Mouse (Mus musculus) forebrain, embryonic 10.5 days (tissue): ENCODE measurements around the gene Mgat4b. TPM values are rescaled to one million over a fixed set of nuclear protein-coding genes. Genes with fewer than 3 reads are reported as not detected.

ENCODE experiments used
- DNase-seq: peaks from one replicate; pipeline ENCODE4 v3.0.0-alpha.2; 2017; ENCODE audit warnings: low spot score; ENCODE audit errors: extremely low spot score
- H3K27ac ChIP-seq: fragments of 300-500 bp; sonication (generic); 2 replicates; pipeline ENCODE4 v1.5.1; 2016; ENCODE audit warnings: mild to moderate bottlenecking
- H3K27me3 ChIP-seq: fragments of 300-500 bp; sonication (generic); 2 replicates; pipeline ENCODE4 v1.6.1; 2016; ENCODE audit warnings: mild to moderate bottlenecking; ENCODE audit not compliant: poor library complexity, severe bottlenecking
- H3K36me3 ChIP-seq: fragments of 300-500 bp; sonication (generic); replicated peaks from 2 replicates; pipeline ENCODE4 v1.6.1; 2016; ENCODE audit warnings: mild to moderate bottlenecking, moderate library complexity
- H3K4me1 ChIP-seq: fragments of 300-500 bp; sonication (generic); 2 replicates; pipeline ENCODE4 v1.6.1; 2016
- H3K4me3 ChIP-seq: fragments of 300-500 bp; sonication (generic); 2 replicates; pipeline ENCODE4 v1.5.1; 2016; ENCODE audit warnings: mild to moderate bottlenecking, moderate library complexity
- H3K9me3 ChIP-seq: fragments of 300-500 bp; sonication (generic); 2 replicates; pipeline ENCODE4 v1.6.1; 2016; ENCODE audit warnings: mild to moderate bottlenecking, moderate library complexity
- whole genome bisulfite sequencing: fragments of 180-500 bp; shearing (Covaris S2); methylation state at CpG from one replicate; pipeline ENCODE4 v1.1.7; 2016; 5-methylcytosine and 5-hydroxymethylcytosine counted together
- polyA plus RNA-seq: library from polyadenylated mRNA; unstranded; fragments of >200 nt; fragmentation: Nextera tagmentation; extraction: Ambion mirVana; gene quantifications from 2 replicates; pipeline ENCODE4 v1.2.1, GENCODE M21; 2016

Mgat4b gene
- polyA plus RNA-seq, 1 experiment from 2014 or later, result 10.8 TPM

GRCm38 (mm10) chr11:50207344-50207743 is 3.3 kb upstream of the Mgat4b start:
- no peak for DNase-seq
- Histone ChIP-seq H3K36me3 (peaks cover 62% of the 10 kb centered on the region), H3K4me3 (no peak overlapping the region), H3K27me3 (no peaks in the 10 kb centered on the region), H3K4me1 (peaks cover 20% of the 10 kb centered on the region), H3K27ac (no peak overlapping the region), H3K9me3 (no peaks in the 10 kb centered on the region)
- WGBS, result 95% methylated on average over 14 of the region's 14 CpGs

GRCm38 (mm10) chr11:50208039-50208438 is 2.7 kb upstream of the Mgat4b start:
- H3K36me3 ChIP-seq, result peaks cover 55% of the 10 kb centered on the region
- 93% methylated on average over 5 of the region's 5 CpGs for WGBS

DNA sequence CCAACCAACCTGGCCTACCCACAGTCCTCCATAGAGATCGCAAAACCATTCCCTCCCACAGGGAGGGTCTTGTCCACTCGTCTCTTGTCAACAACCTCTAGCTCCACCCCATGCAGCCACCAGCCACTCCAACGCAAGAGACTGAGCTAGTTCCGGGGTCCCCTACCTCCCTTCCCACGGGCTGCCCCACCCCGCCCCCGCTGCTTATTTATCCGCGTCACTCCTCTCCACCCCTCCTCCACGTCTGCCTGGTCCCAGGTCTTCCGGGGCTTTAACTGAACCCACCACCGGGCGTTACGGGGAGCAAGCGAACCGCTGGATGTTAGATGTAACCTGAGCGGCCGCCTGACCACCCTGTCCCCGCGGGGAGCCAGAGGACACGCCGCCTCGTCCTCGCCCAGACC is 587 bp upstream of the Mgat4b start:
- Histone ChIP-seq H3K9me3 (no peaks in the 10 kb centered on the region), H3K27ac (peak overlapping the region; percentile 95), H3K27me3 (no peaks in the 10 kb centered on the region), H3K36me3 (peaks cover 35% of the 10 kb centered on the region), H3K4me3 (peak overlapping the region; percentile 97), H3K4me1 (peaks cover 27% of the 10 kb centered on the region)
- DNase-seq, result peak; percentile 88
- WGBS, result under 1% methylated on average over 24 of the region's 24 CpGs

More at GRCm38 (mm10) chr11:50208039-50208438, 2.7 kb upstream of the Mgat4b start:
- H3K27me3 ChIP-seq, result no peaks in the 10 kb centered on the region
- H3K4me1 ChIP-seq, result peaks cover 25% of the 10 kb centered on the region
- H3K4me3 ChIP-seq, result no peak overlapping the region
- no peak for DNase-seq
- H3K9me3 ChIP-seq, result no peaks in the 10 kb centered on the region
- no peak overlapping the region for H3K27ac ChIP-seq

DNA sequence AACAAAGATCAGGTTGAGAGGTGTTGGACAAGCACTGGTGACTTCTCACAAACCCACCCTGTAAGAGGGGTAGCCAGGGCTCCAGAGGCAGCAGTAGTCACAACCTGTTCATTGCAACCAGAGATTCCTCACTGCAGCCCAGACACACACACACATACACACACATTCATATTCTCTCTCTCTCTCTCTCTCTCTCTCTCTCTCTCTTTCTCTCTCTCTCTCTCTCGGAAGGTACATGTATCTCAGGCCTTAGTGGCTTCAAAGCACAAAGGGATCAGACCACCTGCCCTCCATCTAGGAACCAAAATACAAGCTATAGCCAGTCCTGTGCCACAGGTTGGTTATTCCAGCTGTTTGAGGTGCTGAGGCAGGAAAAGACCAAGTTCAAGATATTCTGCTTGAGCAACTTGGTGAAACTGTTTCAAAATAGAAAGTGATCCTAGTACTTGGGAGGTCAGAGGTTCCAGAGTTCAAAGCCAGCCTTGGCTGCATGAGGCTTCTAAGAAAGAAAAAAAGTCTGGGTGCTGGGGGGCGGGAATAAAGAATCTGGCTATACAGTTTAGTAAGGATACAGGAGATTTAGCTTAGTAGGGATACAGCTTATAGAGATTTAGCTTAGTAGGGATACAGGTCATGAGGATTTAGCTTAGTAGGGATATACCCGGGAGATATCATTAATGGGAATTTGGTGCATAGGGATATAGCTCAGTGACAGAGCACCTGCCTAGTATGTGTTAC is 801 bp downstream of the Mgat4b start:
- peaks cover 41% of the 10 kb centered on the region for H3K4me1 ChIP-seq
- H3K27me3 ChIP-seq, result no peaks in the 10 kb centered on the region
- peak overlapping the region; percentile 95; the same call in 1 of the 2 replicates for H3K27ac ChIP-seq
- DNase-seq, result no peak
- 89% methylated on average over 3 of the region's 3 CpGs for WGBS
- peak overlapping the region; percentile 97 for H3K4me3 ChIP-seq
- H3K36me3 ChIP-seq, result peaks cover 22% of the 10 kb centered on the region
- no peaks in the 10 kb centered on the region for H3K9me3 ChIP-seq

DNA sequence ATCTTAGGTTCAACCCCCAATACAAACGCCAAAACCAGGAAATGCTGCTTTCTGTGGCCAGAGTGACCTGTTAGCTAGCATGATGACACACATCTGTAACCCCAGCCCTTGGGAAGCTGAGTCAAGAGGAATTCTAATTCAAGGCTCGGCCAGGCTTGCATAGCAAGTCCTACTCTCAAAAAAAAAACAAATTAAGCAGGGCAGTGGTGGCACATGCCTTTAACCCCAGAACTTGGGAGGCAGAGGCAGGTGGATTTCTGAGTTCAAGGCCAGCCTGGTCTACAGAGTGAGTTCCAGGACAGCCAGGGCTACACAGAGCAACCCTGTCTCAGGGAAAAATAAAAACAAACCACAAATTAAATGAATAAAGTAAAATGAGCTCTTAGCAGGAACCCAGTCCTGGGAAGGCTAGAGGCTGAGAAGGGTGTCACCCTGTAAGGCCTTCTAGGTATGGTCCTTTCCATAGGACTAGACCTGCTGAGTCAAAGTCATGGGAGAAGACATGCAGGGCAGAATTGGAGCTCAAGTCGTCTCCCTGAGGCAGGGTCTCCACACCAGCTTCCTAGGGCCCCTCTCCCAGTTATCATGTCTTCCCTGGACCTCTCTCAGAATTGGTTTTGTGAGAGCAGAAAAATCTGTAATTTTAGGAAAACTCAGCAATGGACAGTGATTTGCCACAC is 1.5 kb downstream of the Mgat4b start:
- 74% methylated on average over 3 of the region's 3 CpGs for WGBS
- Histone ChIP-seq H3K9me3 (no peaks in the 10 kb centered on the region), H3K4me1 (peaks cover 48% of the 10 kb centered on the region), H3K27me3 (no peaks in the 10 kb centered on the region), H3K4me3 (no peak overlapping the region), H3K36me3 (peaks cover 14% of the 10 kb centered on the region), H3K27ac (0 out of 2 replicates have a peak overlapping the region, but pooled peaks have one; percentile 30)
- DNase-seq, result no peak

DNA sequence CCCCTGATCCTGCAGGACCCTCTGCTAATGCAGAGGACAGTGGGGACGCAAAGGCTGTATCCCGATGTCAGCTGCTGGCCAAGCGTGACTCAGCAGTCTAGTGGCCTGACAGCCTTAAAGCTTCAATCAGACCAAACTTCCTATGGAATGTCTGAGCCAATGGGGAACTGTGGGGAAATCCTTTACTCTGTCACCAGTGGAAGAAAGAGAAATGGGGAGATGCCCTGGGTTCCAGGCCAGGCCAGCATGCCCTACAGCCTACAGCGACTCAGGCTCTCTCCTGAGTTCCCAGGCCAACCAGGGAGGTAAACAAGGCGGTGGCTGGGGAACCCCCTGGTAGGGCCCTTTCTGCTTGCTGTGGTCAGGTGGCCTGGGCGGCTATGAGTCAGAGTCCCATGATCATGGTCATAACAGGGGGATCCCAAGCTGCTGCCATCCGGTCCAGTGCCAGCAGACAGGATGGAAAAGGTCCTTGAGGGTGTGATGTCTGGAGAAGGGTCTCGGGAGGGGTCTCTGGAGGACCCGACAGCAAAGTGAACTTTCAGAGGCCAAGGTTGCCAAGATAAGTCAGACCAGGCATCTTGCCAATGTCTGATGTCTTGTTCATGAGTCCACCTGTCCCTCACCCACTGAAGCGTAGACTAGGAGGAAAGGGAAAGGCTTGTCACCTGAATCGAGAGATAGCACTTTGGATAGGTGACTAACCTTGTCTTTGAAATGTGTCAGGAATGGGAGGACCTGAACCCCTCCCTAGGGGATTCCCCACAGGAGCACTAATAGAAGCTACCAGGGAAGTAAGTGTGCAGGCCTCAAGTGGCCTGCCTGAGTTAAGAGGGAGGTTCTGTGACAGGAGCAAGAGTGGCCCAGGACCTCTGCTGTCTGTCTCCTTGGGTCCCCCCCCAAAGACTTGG is 2.4 kb downstream of the Mgat4b start:
- H3K4me1 ChIP-seq, result peaks cover 52% of the 10 kb centered on the region
- H3K9me3 ChIP-seq, result no peaks in the 10 kb centered on the region
- no peaks in the 10 kb centered on the region for H3K27me3 ChIP-seq
- peaks cover 6% of the 10 kb centered on the region for H3K36me3 ChIP-seq
- peak overlapping the region; percentile 30; the same call in 1 of the 2 replicates for H3K27ac ChIP-seq
- DNase-seq, result no peak
- 75% methylated on average over 11 of the region's 11 CpGs for WGBS
- no peak overlapping the region for H3K4me3 ChIP-seq

DNA sequence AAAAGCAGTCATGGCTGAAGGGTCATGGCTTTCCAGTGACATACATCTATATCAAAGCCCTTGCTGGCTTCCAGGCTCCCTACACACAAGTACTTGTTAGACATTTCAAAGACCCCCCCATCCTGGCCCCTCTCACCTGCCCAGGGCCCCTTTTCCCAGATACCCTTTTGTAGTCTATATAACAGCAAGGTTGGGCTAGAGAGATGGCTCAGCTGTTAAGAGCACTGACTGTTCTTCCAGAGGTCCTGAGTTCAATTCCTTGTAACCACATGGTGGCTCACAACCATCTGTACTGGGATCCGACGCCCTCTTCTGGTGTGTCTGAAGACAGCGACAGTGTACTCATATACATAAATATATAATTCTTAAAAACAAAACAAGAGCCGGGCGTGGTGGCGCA is 3.9 kb downstream of the Mgat4b start:
- Histone ChIP-seq H3K9me3 (no peaks in the 10 kb centered on the region), H3K4me1 (peaks cover 46% of the 10 kb centered on the region), H3K27me3 (no peaks in the 10 kb centered on the region), H3K36me3 (no peaks in the 10 kb centered on the region), H3K27ac (no peak overlapping the region), H3K4me3 (no peak overlapping the region)
- DNase-seq, result no peak
- 95% methylated on average over 6 of the region's 6 CpGs for WGBS

DNA sequence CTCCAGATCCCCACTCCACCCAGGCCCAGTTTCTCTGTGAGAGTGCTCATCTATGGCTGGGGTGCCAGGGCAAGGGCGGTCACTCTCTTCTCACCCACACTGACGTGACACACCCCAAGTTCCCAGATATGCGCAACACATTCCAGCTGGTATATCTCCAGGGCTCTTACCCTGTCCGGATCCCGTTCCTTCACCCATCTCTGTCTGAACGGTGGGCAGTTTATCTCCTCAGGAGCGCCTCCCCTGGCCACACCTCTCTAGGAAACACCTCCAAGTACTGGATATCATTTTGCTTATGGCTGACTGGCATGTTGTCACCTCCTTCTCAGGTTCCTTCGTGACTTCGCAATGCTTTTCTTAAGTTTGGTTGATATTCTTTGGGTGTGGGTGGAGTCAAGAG is 4.9 kb downstream of the Mgat4b start:
- H3K27me3 ChIP-seq, result no peaks in the 10 kb centered on the region
- H3K4me3 ChIP-seq, result peak overlapping the region; percentile 12
- no peak for DNase-seq
- 27% methylated on average over 9 of the region's 9 CpGs for WGBS
- H3K4me1 ChIP-seq, result peaks cover 41% of the 10 kb centered on the region
- H3K27ac ChIP-seq, result no peak overlapping the region
- no peaks in the 10 kb centered on the region for H3K9me3 ChIP-seq
- H3K36me3 ChIP-seq, result no peaks in the 10 kb centered on the region

GRCm38 (mm10) chr11:50216724-50217366 is 6.2 kb downstream of the Mgat4b start:
- no peak overlapping the region for H3K27ac ChIP-seq
- no peaks in the 10 kb centered on the region for H3K9me3 ChIP-seq
- H3K36me3 ChIP-seq, result no peaks in the 10 kb centered on the region
- peaks cover 33% of the 10 kb centered on the region for H3K4me1 ChIP-seq
- no peak for DNase-seq
- no peaks in the 10 kb centered on the region for H3K27me3 ChIP-seq
- H3K4me3 ChIP-seq, result no peak overlapping the region
- WGBS, result 78% methylated on average over 4 of the region's 4 CpGs

- peaks cover 34% of the 10 kb centered on the region for H3K4me1 ChIP-seq
- peaks cover 5% of the 10 kb centered on the region for H3K27me3 ChIP-seq
- no peak for DNase-seq
- H3K36me3 ChIP-seq, result no peaks in the 10 kb centered on the region
- 64% methylated on average over 4 of the region's 4 CpGs for WGBS
- H3K4me3 ChIP-seq, result no peak overlapping the region
- no peak overlapping the region for H3K27ac ChIP-seq
- no peaks in the 10 kb centered on the region for H3K9me3 ChIP-seq
Observed at GRCm38 (mm10) chr11:50217811-50218210, 7.1 kb downstream of the Mgat4b start.

DNA sequence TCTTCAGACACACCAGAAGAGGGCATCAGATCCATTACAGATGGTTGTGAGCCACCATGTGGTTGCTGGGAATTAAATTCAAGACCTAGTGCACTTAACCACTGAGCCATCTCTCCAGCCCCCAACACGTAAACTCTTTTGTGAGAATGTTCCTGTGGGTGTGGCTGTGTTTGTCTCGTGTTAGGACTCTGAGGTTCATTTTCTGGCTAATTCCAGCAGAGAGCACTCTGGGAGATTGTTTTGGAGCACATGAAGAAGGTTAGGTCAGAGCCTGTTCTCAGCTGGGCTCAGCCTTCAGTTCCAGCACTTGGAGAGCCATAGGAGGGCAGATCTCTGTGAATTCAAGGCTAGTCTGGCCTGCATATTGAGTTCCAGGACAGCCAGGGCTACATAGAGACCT is 9.1 kb downstream of the Mgat4b start:
- Histone ChIP-seq H3K4me3 (no peak overlapping the region), H3K4me1 (peaks cover 44% of the 10 kb centered on the region), H3K27ac (no peak overlapping the region), H3K36me3 (no peaks in the 10 kb centered on the region), H3K9me3 (no peaks in the 10 kb centered on the region), H3K27me3 (peaks cover 19% of the 10 kb centered on the region)
- no peak for DNase-seq
- WGBS, result 49% methylated on average over 2 of the region's 2 CpGs

DNA sequence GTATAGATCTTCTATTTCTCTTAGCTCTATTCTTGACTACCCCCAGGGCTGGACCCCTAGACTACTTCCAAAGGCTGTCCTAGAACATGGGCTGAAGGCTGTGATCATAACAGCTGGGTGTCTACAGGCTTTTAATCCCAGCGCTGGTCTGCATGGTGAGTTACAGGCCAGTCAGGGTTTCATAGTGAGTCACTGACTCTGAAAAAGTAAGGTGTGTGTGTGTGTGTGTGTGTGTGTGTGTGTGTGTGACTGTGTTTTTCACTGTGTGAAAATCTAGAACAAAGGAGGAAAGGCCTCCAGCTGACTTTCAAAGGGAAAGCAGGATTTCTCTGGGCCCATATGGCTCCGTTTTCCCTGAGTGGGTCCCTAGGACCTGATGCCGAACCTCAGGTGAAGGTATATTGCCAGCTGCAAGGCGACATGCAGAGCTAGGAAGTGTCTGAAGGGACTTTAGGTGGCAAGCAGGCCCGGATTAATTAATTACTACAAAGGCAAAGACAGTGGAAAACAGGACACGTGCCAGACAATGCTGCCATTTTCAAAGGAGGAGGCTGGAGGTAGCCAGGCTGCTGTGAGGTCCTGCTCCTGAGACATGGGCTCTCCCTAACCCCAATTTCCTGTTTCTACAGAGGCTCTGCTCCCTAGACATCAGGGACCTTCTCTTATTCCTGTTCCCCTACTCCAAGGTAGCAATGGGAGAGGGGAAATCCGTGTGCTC is 12.0 kb downstream of the Mgat4b start:
- no peak for DNase-seq
- H3K27me3 ChIP-seq, result peaks cover 38% of the 10 kb centered on the region
- 58% methylated on average over 7 of the region's 7 CpGs for WGBS
- H3K4me3 ChIP-seq, result no peak overlapping the region
- peaks cover 48% of the 10 kb centered on the region for H3K4me1 ChIP-seq
- no peaks in the 10 kb centered on the region for H3K9me3 ChIP-seq
- no peaks in the 10 kb centered on the region for H3K36me3 ChIP-seq
- H3K27ac ChIP-seq, result no peak overlapping the region
